Mouse (Mus musculus): ENCODE data around the gene Tsen2. TPM values are rescaled to one million over a fixed set of nuclear protein-coding genes. Genes with fewer than 3 reads are reported as not detected.

The Tsen2 gene
- polyA plus RNA-seq, 1 experiment from 2014 or later: 32.9 TPM

DNA sequence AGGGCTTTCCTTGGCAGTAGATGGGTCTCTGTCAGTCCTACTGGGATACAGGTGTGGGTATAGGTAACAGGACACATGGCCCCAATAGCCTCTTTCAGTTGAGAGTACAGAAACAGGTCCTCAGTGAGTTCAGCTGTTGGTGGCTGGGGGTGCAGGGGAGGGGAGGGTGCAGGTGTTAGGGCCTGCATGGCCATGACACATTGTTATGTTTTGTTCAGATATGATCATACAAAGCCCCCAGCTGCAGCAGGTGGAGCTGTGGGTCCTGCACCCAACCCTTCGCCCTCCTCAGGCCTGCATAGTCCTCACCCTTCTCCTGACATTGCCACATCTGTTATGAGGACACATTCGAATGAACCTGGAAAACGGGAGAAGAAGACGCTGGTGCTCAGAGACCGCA lies 65.8 kb downstream of the Tsen2 start:
- no peaks in the 10 kb centered on the region for H3K27me3 ChIP-seq
- H3K27ac ChIP-seq: no peak overlapping the region
- H3K4me2 ChIP-seq (replicated peaks): no peak overlapping the region
- peaks cover 11% of the 10 kb centered on the region; the same call in 1 of the 2 replicates for H3K4me1 ChIP-seq (replicated peaks)
- no peak overlapping the region for H3K4me3 ChIP-seq (replicated peaks)
- no peaks in the 10 kb centered on the region for H3K9me3 ChIP-seq
- 0 out of 2 replicates have a peak, but pooled peaks have one; percentile 20 for ATAC-seq
- no peak overlapping the region for H3K9ac ChIP-seq (replicated peaks)
- 92% methylated on average over 5 of the region's 5 CpGs for WGBS
- H3K36me3 ChIP-seq: peaks cover 58% of the 10 kb centered on the region

DNA sequence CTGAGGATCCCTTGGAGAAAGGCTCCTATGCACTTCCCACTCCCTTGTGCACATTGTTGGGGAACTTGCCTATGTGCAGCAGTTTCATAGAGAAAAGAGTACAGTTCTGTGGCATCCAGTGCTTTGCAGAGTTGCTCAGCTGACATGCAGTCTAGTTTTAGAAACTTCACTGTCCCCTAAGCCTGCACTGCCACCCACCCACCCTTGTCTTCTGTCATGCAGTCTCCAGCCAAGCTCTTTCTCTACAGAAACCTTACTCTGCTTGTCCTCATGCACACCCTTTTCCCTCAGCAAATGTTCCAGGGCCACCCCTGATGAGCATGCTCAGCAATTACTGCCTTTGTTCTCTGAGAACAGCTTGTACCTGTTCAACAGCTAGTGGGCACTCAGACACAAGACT lies 69.3 kb downstream of the Tsen2 start:
- peaks cover 90% of the 10 kb centered on the region for H3K36me3 ChIP-seq
- ATAC-seq: no peak
- no peaks in the 10 kb centered on the region for H3K9me3 ChIP-seq
- H3K27me3 ChIP-seq: no peaks in the 10 kb centered on the region
- no peak overlapping the region for H3K9ac ChIP-seq (replicated peaks)
- H3K4me1 ChIP-seq (replicated peaks): no peaks in the 10 kb centered on the region
- no peak overlapping the region for H3K27ac ChIP-seq
- no peak overlapping the region for H3K4me2 ChIP-seq (replicated peaks)
- H3K4me3 ChIP-seq (replicated peaks): no peak overlapping the region

DNA sequence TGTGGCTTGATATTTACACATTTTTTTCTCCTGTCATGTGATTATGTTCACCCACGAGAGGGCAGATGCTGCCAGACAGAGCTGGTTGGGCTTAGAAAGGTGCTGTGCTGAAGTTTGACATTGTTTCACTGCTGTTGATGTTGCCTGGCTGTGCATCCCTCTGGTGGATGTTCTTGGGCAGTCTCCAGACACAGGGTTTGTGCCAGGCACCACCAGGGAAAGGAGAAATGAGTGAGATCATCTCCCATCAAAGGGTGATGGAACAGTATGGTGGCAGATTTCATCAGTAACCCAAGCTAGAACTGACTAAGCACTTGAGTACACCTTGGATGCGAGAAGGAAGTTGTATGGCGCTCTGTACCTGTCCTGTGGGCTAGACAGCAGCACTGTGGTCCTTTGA lies 71.5 kb downstream of the Tsen2 start:
- no peaks in the 10 kb centered on the region for H3K4me1 ChIP-seq (replicated peaks)
- no peak overlapping the region for H3K9ac ChIP-seq (replicated peaks)
- WGBS: 93% methylated on average over 3 of the region's 3 CpGs
- H3K4me2 ChIP-seq (replicated peaks): no peak overlapping the region
- no peak overlapping the region for H3K4me3 ChIP-seq (replicated peaks)
- H3K9me3 ChIP-seq: no peaks in the 10 kb centered on the region
- no peaks in the 10 kb centered on the region for H3K27me3 ChIP-seq
- no peak for ATAC-seq
- no peak overlapping the region for H3K27ac ChIP-seq
- peaks cover 96% of the 10 kb centered on the region for H3K36me3 ChIP-seq

DNA sequence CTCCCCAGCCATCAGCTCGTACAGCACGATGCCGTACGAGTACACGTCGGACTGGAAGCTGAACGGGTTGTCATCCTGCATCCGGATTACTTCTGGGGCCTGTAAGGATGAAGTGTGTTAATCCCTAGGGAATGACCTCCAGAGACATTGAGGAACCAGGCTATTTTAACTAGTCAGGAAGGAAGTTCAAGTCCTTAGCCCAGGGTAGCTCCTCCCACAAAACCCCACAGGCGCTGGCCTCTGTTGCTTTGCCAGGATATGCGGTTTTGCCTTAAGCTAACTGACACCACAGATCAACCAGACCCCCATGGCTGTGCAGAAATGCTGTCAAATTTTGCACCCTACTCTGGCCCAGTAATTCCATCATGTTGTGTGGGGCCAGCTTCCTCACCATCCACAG lies 75.4 kb downstream of the Tsen2 start:
- H3K36me3 ChIP-seq: peaks cover 100% of the 10 kb centered on the region
- H3K27ac ChIP-seq: no peak overlapping the region
- no peaks in the 10 kb centered on the region for H3K27me3 ChIP-seq
- no peak overlapping the region for H3K4me2 ChIP-seq (replicated peaks)
- H3K4me3 ChIP-seq (replicated peaks): no peak overlapping the region
- no peaks in the 10 kb centered on the region for H3K9me3 ChIP-seq
- ATAC-seq: no peak
- WGBS: 95% methylated on average over 10 of the region's 10 CpGs
- H3K4me1 ChIP-seq (replicated peaks): no peaks in the 10 kb centered on the region
- no peak overlapping the region for H3K9ac ChIP-seq (replicated peaks)

DNA sequence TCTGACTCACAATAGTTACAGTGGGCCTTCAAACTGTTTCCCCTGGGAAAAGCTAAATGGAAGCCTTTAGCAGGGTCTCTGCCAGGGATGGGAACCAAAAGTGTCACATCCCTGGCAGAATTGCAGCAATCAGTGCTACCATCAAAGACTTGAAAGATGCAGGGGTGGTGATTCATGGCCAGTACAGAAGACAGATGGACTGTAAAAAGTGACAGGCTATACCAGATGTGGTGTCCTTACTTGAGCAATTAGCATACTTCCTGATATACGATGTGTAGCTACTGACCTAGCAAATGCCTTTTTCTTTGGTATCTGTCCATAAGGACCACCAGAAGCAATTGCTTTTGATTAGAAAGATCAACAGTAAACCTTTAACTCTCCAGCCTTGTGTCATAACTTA lies 76.5 kb downstream of the Tsen2 start:
- H3K9me3 ChIP-seq: no peaks in the 10 kb centered on the region
- H3K36me3 ChIP-seq: peaks cover 100% of the 10 kb centered on the region
- no peak overlapping the region for H3K9ac ChIP-seq (replicated peaks)
- 94% methylated on average over 1 of the region's 1 CpGs for WGBS
- no peak overlapping the region for H3K4me3 ChIP-seq (replicated peaks)
- no peaks in the 10 kb centered on the region for H3K27me3 ChIP-seq
- H3K4me1 ChIP-seq (replicated peaks): no peaks in the 10 kb centered on the region
- no peak for ATAC-seq
- no peak overlapping the region for H3K27ac ChIP-seq
- H3K4me2 ChIP-seq (replicated peaks): no peak overlapping the region

DNA sequence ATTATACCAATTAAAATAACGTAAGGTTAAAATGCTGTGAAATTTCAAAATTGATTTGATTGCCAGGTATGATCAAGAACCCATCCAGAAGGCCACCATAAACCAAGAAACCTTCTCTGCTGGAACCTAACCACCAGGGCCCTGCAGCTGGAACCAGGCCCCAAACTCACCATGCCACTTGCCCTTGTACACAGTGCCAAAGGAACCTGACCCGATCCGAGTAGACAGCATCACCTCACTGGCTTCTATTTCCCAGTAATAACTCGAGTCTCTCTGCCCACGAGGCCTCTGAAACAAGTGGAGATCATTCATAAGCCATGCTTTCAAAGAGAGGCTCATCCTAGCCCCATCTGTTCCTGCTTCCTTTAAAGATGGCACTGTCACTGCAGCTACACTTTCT lies 81.7 kb downstream of the Tsen2 start:
- Histone ChIP-seq H3K27ac (no peak overlapping the region), H3K4me3 (replicated peaks) (no peak overlapping the region), H3K4me1 (replicated peaks) (no peaks in the 10 kb centered on the region), H3K9ac (replicated peaks) (no peak overlapping the region), H3K9me3 (no peaks in the 10 kb centered on the region), H3K4me2 (replicated peaks) (no peak overlapping the region), H3K36me3 (peaks cover 92% of the 10 kb centered on the region), H3K27me3 (no peaks in the 10 kb centered on the region)
- no peak for ATAC-seq
- 92% methylated on average over 5 of the region's 5 CpGs for WGBS

Other genes with a start within 250 kb of the Tsen2 start
- 0.18 and 0.22 TPM in 2 replicates for gene Pparg, start 183.7 kb upstream of the Tsen2 start, polyA plus RNA-seq (2015; fragmentation: Nextera tagmentation; extraction: Ambion mirVana)
- gene Mkrn2os, start 47.9 kb downstream of the Tsen2 start, polyA plus RNA-seq (2015; fragmentation: Nextera tagmentation; extraction: Ambion mirVana): 0.24 and 0.44 TPM in 2 replicates
- gene Mkrn2, start 57.2 kb downstream of the Tsen2 start, polyA plus RNA-seq (2015; fragmentation: Nextera tagmentation; extraction: Ambion mirVana): 29.4 and 31.1 TPM in 2 replicates
- 141 and 159 TPM in 2 replicates for gene Raf1, start 132.0 kb downstream of the Tsen2 start, polyA plus RNA-seq (2015; fragmentation: Nextera tagmentation; extraction: Ambion mirVana)
- gene Tmem40, start 217.7 kb downstream of the Tsen2 start, polyA plus RNA-seq (2015; fragmentation: Nextera tagmentation; extraction: Ambion mirVana): 0.79 and 1.1 TPM in 2 replicates
- gene Cand2, start 229.9 kb downstream of the Tsen2 start, polyA plus RNA-seq (2015; fragmentation: Nextera tagmentation; extraction: Ambion mirVana): 16.4 and 18.5 TPM in 2 replicates

All from midbrain, embryonic 13.5 days (tissue).